Mouse (Mus musculus): Measurements from ENCODE around the gene Ano2.

Ano2 gene

DNA sequence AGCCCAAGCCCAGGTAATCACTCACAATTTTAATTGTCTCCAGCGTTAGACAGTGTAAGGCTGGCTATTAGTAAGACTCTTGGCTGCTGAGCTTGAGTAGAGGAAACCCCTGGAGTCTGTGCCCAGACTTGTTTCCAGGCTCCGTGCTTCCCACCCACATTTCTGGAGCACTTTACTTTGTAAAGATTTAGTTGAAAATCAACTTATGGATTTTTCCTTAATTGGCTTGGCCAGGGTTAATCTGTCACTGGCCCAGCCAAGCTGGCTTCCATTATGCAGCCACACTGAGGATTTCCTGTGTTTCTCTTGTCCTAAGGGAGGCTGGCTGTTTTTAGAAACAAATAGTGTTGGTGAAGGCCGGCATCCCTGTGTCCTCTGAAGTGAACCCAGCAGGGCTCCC lies 318.9 kb downstream of the Ano2 start:
- Histone ChIP-seq H3K9me3 (ENCODE audit: low read length) (no peaks in the 10 kb centered on the region), H3K36me3 (ENCODE audit: insufficient read depth, low read length) (no peaks in the 10 kb centered on the region), H3K27me3 (ENCODE audit: insufficient read depth, low read length) (no peaks in the 10 kb centered on the region), H3K4me3 (replicated peaks; ENCODE audit: low read length) (no peak overlapping the region), H3K4me1 (replicated peaks; ENCODE audit: low read depth, low read length) (peaks cover 27% of the 10 kb centered on the region)
- TF ChIP-seq CTCF (conservative IDR thresholded peaks at IDR 0.05; ENCODE audit: low read length) (no peak), NANOG (IDR thresholded peaks at IDR 0.05; ENCODE audit: borderline replicate concordance, low read length) (no peak)

- peaks cover 5% of the 10 kb centered on the region for H3K4me1 ChIP-seq (replicated peaks; ENCODE audit: low read depth, low read length)
- no peaks in the 10 kb centered on the region for H3K27me3 ChIP-seq (ENCODE audit: insufficient read depth, low read length)
- no peak for TF ChIP-seq NANOG (IDR thresholded peaks at IDR 0.05; ENCODE audit: borderline replicate concordance, low read length)
- TF ChIP-seq CTCF (conservative IDR thresholded peaks at IDR 0.05; ENCODE audit: low read length): no peak
- TF ChIP-seq POU5F1 (IDR thresholded peaks at IDR 0.05; ENCODE audit: borderline replicate concordance, low read length): no peak
- no peaks in the 10 kb centered on the region for H3K36me3 ChIP-seq (ENCODE audit: insufficient read depth, low read length)
- no peak overlapping the region for H3K4me3 ChIP-seq (replicated peaks; ENCODE audit: low read length)
- H3K9me3 ChIP-seq (ENCODE audit: low read length): peaks cover 4% of the 10 kb centered on the region; the same call in 1 of the 2 replicates
Observed at GRCm38 (mm10) chr6:126016991-126017390, 326.8 kb downstream of the Ano2 start.

GRCm38 (mm10) chr6:126018411-126018810 lies 328.2 kb downstream of the Ano2 start:
- Histone ChIP-seq H3K9me3 (ENCODE audit: low read length) (peaks cover 4% of the 10 kb centered on the region; the same call in 1 of the 2 replicates), H3K36me3 (ENCODE audit: insufficient read depth, low read length) (no peaks in the 10 kb centered on the region), H3K4me1 (replicated peaks; ENCODE audit: low read depth, low read length) (no peaks in the 10 kb centered on the region), H3K4me3 (replicated peaks; ENCODE audit: low read length) (no peak overlapping the region), H3K27me3 (ENCODE audit: insufficient read depth, low read length) (no peaks in the 10 kb centered on the region; the same call in 1 of the 2 replicates)
- no peak for TF ChIP-seq POU5F1 (IDR thresholded peaks at IDR 0.05; ENCODE audit: borderline replicate concordance, low read length)
- no peak for TF ChIP-seq NANOG (IDR thresholded peaks at IDR 0.05; ENCODE audit: borderline replicate concordance, low read length)
- TF ChIP-seq CTCF (conservative IDR thresholded peaks at IDR 0.05; ENCODE audit: low read length): no peak

DNA sequence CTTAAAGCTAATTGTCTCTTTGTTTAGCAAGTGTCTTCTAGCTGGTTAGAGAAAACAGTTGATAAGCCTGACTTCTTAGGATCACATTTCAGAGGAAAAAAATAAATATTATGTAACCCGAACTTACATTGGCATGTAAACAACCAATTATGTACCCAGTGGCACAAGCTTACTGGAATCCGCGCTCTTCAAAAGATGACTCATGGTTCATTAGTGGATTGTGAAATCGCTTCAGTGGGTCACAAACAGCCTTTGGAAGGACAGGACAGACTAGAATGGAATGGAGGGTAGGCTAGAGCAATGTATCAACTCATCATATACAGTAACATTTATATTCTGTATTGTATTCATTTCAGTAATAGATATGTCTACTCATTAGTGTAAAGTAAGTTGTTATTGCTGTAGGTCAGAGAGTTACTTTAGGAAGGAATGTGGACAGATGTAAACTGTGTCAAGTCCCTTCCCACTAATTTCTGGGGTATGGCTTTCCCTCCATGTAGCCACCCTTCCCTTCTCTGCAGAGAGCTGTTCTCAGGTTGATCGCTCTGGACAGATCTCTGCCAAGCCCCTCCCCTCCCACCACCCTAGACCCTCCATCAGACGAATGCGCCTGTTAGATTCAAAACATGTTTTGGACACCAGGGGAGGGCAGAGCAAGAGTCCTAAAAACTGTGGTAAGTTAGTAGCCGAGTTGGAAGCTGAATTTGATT lies 343.6 kb downstream of the Ano2 start:
- Histone ChIP-seq H3K4me1 (replicated peaks; ENCODE audit: low read depth, low read length) (no peaks in the 10 kb centered on the region), H3K27me3 (ENCODE audit: insufficient read depth, low read length) (no peaks in the 10 kb centered on the region), H3K4me3 (replicated peaks; ENCODE audit: low read length) (no peak overlapping the region), H3K36me3 (ENCODE audit: insufficient read depth, low read length) (no peaks in the 10 kb centered on the region), H3K9me3 (ENCODE audit: low read length) (no peaks in the 10 kb centered on the region)
- TF ChIP-seq POU5F1 (IDR thresholded peaks at IDR 0.05; ENCODE audit: borderline replicate concordance, low read length) (no peak), NANOG (IDR thresholded peaks at IDR 0.05; ENCODE audit: borderline replicate concordance, low read length) (no peak), CTCF (conservative IDR thresholded peaks at IDR 0.05; ENCODE audit: low read length) (no peak)

DNA sequence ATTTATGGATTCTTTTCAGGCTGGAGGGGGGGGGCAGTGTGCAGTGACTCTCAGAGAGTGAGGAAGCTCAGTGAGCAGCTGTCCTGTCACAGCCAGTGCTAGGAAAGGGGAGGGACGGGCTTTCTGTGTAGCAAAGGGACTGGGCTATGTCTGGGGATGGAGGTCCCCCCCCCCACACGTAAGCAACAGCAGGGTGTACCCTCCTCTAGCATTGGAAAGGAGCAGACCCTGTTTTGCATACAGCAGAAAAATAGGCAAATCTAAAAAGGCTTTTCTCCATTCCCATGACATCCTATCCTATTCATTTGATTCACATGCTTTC lies 344.1 kb downstream of the Ano2 start:
- no peak for TF ChIP-seq NANOG (IDR thresholded peaks at IDR 0.05; ENCODE audit: borderline replicate concordance, low read length)
- no peak for TF ChIP-seq CTCF (conservative IDR thresholded peaks at IDR 0.05; ENCODE audit: low read length)
- TF ChIP-seq POU5F1 (IDR thresholded peaks at IDR 0.05; ENCODE audit: borderline replicate concordance, low read length): no peak
- Histone ChIP-seq H3K36me3 (ENCODE audit: insufficient read depth, low read length) (no peaks in the 10 kb centered on the region), H3K9me3 (ENCODE audit: low read length) (no peaks in the 10 kb centered on the region), H3K4me3 (replicated peaks; ENCODE audit: low read length) (no peak overlapping the region), H3K27me3 (ENCODE audit: insufficient read depth, low read length) (no peaks in the 10 kb centered on the region), H3K4me1 (replicated peaks; ENCODE audit: low read depth, low read length) (no peaks in the 10 kb centered on the region)

GRCm38 (mm10) chr6:126034728-126035127 lies 344.5 kb downstream of the Ano2 start:
- TF ChIP-seq POU5F1 (IDR thresholded peaks at IDR 0.05; ENCODE audit: borderline replicate concordance, low read length) (no peak), CTCF (conservative IDR thresholded peaks at IDR 0.05; ENCODE audit: low read length) (no peak), NANOG (IDR thresholded peaks at IDR 0.05; ENCODE audit: borderline replicate concordance, low read length) (no peak)

DNA sequence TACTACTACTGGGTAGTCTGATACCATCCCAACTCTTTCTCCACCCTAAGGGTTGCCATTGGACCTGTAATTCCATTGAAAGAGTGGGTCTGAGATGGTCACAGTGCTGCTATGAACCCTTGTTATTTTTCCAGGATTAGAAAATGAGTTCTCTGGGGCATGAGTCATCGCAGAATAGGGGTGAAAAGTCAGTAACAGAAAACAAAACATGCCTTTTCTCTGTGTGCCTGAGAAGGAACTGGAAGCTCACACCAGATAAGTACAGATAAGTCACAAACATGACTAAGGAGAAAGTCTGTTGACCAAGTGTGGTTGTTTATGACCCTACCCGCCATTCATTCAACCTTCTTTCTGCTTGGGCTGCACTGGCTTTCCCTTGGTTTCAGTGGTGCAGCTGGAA lies 345.4 kb downstream of the Ano2 start:
- Histone ChIP-seq H3K4me3 (replicated peaks; ENCODE audit: low read length) (no peak overlapping the region), H3K27me3 (ENCODE audit: insufficient read depth, low read length) (no peaks in the 10 kb centered on the region), H3K36me3 (ENCODE audit: insufficient read depth, low read length) (no peaks in the 10 kb centered on the region), H3K9me3 (ENCODE audit: low read length) (no peaks in the 10 kb centered on the region), H3K4me1 (replicated peaks; ENCODE audit: low read depth, low read length) (no peaks in the 10 kb centered on the region)
- no peak for TF ChIP-seq POU5F1 (IDR thresholded peaks at IDR 0.05; ENCODE audit: borderline replicate concordance, low read length)
- no peak for TF ChIP-seq NANOG (IDR thresholded peaks at IDR 0.05; ENCODE audit: borderline replicate concordance, low read length)
- no peak for TF ChIP-seq CTCF (conservative IDR thresholded peaks at IDR 0.05; ENCODE audit: low read length)

More at GRCm38 (mm10) chr6:126034728-126035127, 344.5 kb downstream of the Ano2 start:
- no peaks in the 10 kb centered on the region for H3K27me3 ChIP-seq (ENCODE audit: insufficient read depth, low read length)
- no peaks in the 10 kb centered on the region for H3K36me3 ChIP-seq (ENCODE audit: insufficient read depth, low read length)
- no peak overlapping the region for H3K4me3 ChIP-seq (replicated peaks; ENCODE audit: low read length)
- no peaks in the 10 kb centered on the region for H3K4me1 ChIP-seq (replicated peaks; ENCODE audit: low read depth, low read length)
- no peaks in the 10 kb centered on the region for H3K9me3 ChIP-seq (ENCODE audit: low read length)

DNA sequence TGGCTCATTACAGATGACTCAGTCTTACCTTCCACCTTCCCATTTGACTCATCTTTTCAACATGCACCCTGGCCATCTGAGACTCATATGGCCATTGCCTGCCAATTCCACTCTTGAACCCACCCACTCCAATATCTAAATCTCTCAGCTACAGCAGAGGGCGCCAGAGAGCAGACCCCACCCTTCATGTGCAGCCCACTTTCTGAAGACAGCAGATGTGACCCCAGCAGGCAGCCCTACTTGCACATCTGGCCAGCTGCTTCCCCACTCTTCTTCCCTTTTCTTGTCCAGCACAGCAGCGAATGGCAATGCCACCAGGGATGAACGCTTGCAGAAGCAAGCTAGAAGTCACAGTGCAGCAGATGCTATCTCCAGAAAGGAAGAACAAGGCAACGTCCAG lies 355.7 kb downstream of the Ano2 start:
- Histone ChIP-seq H3K27me3 (ENCODE audit: insufficient read depth, low read length) (peaks cover 8% of the 10 kb centered on the region), H3K9me3 (ENCODE audit: low read length) (no peaks in the 10 kb centered on the region), H3K4me1 (replicated peaks; ENCODE audit: low read depth, low read length) (no peaks in the 10 kb centered on the region), H3K36me3 (ENCODE audit: insufficient read depth, low read length) (no peaks in the 10 kb centered on the region), H3K4me3 (replicated peaks; ENCODE audit: low read length) (no peak overlapping the region)
- peak; percentile 63 for TF ChIP-seq CTCF (conservative IDR thresholded peaks at IDR 0.05; ENCODE audit: low read length)
- TF ChIP-seq NANOG (IDR thresholded peaks at IDR 0.05; ENCODE audit: borderline replicate concordance, low read length): no peak

DNA sequence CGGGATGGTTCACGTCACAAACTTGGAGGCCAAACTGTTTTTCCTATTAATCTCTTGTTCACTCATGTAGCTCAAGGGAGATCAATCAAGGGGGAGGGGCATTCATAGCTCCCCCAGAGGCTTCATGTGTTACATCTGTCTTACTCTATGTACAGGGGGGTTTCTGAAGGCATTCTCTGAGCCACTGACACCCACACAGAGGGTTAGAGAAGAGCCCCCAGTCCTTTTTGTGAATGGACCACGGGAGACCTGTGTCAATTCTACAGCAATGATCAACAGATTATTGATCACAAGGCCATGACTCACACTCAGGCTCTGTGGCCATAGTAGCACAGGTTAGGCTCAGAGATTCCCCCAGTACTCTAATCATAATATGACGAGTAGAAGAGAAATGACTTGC lies 358.0 kb downstream of the Ano2 start:
- TF ChIP-seq POU5F1 (IDR thresholded peaks at IDR 0.05; ENCODE audit: borderline replicate concordance, low read length): no peak
- no peak for TF ChIP-seq CTCF (conservative IDR thresholded peaks at IDR 0.05; ENCODE audit: low read length)
- no peak for TF ChIP-seq NANOG (IDR thresholded peaks at IDR 0.05; ENCODE audit: borderline replicate concordance, low read length)
- Histone ChIP-seq H3K9me3 (ENCODE audit: low read length) (no peaks in the 10 kb centered on the region), H3K4me1 (replicated peaks; ENCODE audit: low read depth, low read length) (no peaks in the 10 kb centered on the region), H3K36me3 (ENCODE audit: insufficient read depth, low read length) (no peaks in the 10 kb centered on the region), H3K4me3 (replicated peaks; ENCODE audit: low read length) (no peak overlapping the region), H3K27me3 (ENCODE audit: insufficient read depth, low read length) (peaks cover 8% of the 10 kb centered on the region)
